Mouse (Mus musculus) cerebellum, adult 2 months (tissue): ENCODE measurements around the gene Gm26620.

Experiments used
- CTCF ChIP-seq: fragments of 200-500 bp; IDR thresholded peaks from 2 replicates; pipeline ENCODE4 v1.5.1; 2011; ENCODE audit warnings: low read depth, mild to moderate bottlenecking, control low read depth, low read length, moderate library complexity, borderline replicate concordance; ENCODE audit not compliant: insufficient read depth
- POLR2A ChIP-seq: fragments of 200-500 bp; IDR thresholded peaks from 2 replicates; pipeline ENCODE4 v1.6.1; 2011; ENCODE audit warnings: low read length, control low read depth, borderline replicate concordance; ENCODE audit not compliant: insufficient read depth

DNA sequence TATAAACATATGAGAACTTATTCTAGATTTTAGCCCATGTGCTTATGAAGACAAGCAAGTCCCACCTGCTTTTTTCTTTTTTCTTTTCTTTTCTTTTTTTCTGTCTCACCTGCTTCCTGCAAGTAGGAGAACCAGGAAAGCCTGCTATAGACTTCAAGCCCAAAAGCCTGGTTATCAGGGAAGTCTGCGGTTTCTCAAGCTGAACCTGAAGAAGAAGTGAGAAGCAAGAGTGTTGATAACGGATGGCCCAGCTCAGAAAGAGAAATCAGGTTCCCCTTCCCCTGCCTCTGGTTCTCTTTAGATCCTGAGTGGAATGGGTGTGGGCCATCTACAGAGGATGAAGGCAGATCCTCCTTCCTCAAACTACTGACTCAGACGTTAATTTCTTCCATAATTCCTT lies 47.2 kb downstream of the Gm26620 start:
- no peak for TF ChIP-seq POLR2A
- no peak for TF ChIP-seq CTCF
